Comparison of ENCODE assay signal across 8 mouse cellular contexts in genomic region chr13:22028673-22029460, GRCm38 (mm10). TPM values are rescaled to one million over a fixed set of nuclear protein-coding genes. Genes with fewer than 3 reads are reported as not detected.
A peak's percentile ranks its signal among the peaks of the same experiment; 100 is the strongest.
DNase-seq lines count a peak whose midpoint lies in the region; ATAC-seq lines count a peak whose summit lies in the region.

No protein-coding gene starts in this region.

- no peaks in the 10 kb centered on the region for H3K36me3 ChIP-seq in hindbrain, embryonic 13.5 days

- peak overlapping the region; percentile 66 for H3K4me2 ChIP-seq in hindbrain, embryonic 13.5 days

- H3K4me3 ChIP-seq in hindbrain, embryonic 13.5 days = peak overlapping the region; percentile 49

- DNase-seq in NIH3T3 (ENCODE audit: low read depth) = peak; percentile 95
- peak; percentile 98 for DNase-seq in cerebellum, postnatal 14 days
- DNase-seq in frontal cortex, postnatal 14 days (ENCODE audit: low spot score in 2 of 2) = peak; percentile 86 to 95
- peak; percentile 88 to 89 for DNase-seq in layer of hippocampus, postnatal 36 days
- peak; percentile 95 for DNase-seq in lung, postnatal 25 days (ENCODE audit: low spot score)
- peak; percentile 77 for DNase-seq in retina, adult 2 months (ENCODE audit: low read depth, low spot score)
- peak; percentile 87 to 90 for DNase-seq in thymus, postnatal 36 days

- no peaks in the 10 kb centered on the region for H3K9me3 ChIP-seq in hindbrain, embryonic 13.5 days

- ATAC-seq in hindbrain, embryonic 13.5 days (ENCODE audit: low FRiP score) = peak; percentile 82

- H3K9ac ChIP-seq in hindbrain, embryonic 13.5 days = peak overlapping the region; percentile 79

- H3K27me3 ChIP-seq in hindbrain, embryonic 13.5 days = peaks cover 6% of the 10 kb centered on the region; the same call in 1 of the 2 replicates

- peak overlapping the region; percentile 76; the same call in 1 of the 2 replicates for H3K27ac ChIP-seq in hindbrain, embryonic 13.5 days

- WGBS in hindbrain, embryonic 13.5 days = under 1% methylated on average over 40 of the region's 40 CpGs

- peaks cover 3% of the 10 kb centered on the region for H3K4me1 ChIP-seq in hindbrain, embryonic 13.5 days (replicated peaks)

RNA-seq across cellular contexts. Expression of gene Hist1h2ah, which starts 6.5 kb away (rescaled TPM):
- polyA plus RNA-seq in hindbrain, embryonic 13.5 days (2015; fragmentation: Nextera tagmentation; extraction: Ambion mirVana) = 1.9 TPM in 1 of 2 replicates, not detected in the other
- total RNA-seq in layer of hippocampus, postnatal 36 days (2021) = 10 to 100 TPM; 11.4 to 25.4 TPM

RNA-seq across cellular contexts. Expression of gene Hist1h2bk, which starts 6.8 kb away (rescaled TPM):
- 0.84 and 3.1 TPM in 2 replicates for polyA plus RNA-seq in hindbrain, embryonic 13.5 days (2015; fragmentation: Nextera tagmentation; extraction: Ambion mirVana)
- total RNA-seq in layer of hippocampus, postnatal 36 days (2021) = 10 to 100 TPM; 30.5 to 35.2 TPM

RNA-seq across cellular contexts. Expression of gene Hist1h4i, which starts 12.3 kb away (rescaled TPM):
- 12.2 and 12.9 TPM in 2 replicates for polyA plus RNA-seq in hindbrain, embryonic 13.5 days (2015; fragmentation: Nextera tagmentation; extraction: Ambion mirVana)
- total RNA-seq in layer of hippocampus, postnatal 36 days (2021) = 10 to 100 TPM; 72.6 to 72.8 TPM

RNA-seq across cellular contexts. Expression of gene Hist1h2ag, which starts 13.9 kb away (rescaled TPM):
- polyA plus RNA-seq in hindbrain, embryonic 13.5 days (2015; fragmentation: Nextera tagmentation; extraction: Ambion mirVana) = 11.9 and 17.6 TPM in 2 replicates
- 10 to 100 TPM; 13.7 to 21.6 TPM for total RNA-seq in layer of hippocampus, postnatal 36 days (2021)

RNA-seq across cellular contexts. Expression of gene Hist1h2bj, which starts 14.1 kb away (rescaled TPM):
- polyA plus RNA-seq in hindbrain, embryonic 13.5 days (2015; fragmentation: Nextera tagmentation; extraction: Ambion mirVana) = 1.8 and 5.0 TPM in 2 replicates
- 10 to 100 TPM; 12.5 to 16.9 TPM for total RNA-seq in layer of hippocampus, postnatal 36 days (2021)

Comparison
In these comparisons a context has a peak if more than half of its experiments do, and no peak if none do; other contexts are left out.
1. Peak in every context shown above with its lines: DNase-seq, ATAC-seq, H3K4me3 ChIP-seq and H3K27ac ChIP-seq.